Mouse (Mus musculus) liver, embryonic 18 days (tissue): Measurements from ENCODE around the gene Aox2. TPM values are rescaled to one million over a fixed set of nuclear protein-coding genes. Genes with fewer than 3 reads are reported as not detected.

Source experiments
- polyA plus RNA-seq: library from polyadenylated mRNA; depleted of rRNA; stranded (reverse); fragments of >200 nt; gene quantifications from 2 replicates; pipeline ENCODE4 v1.2.3, GENCODE M21; 2012; rRNA removed

Aox2 gene
- 0.01 TPM in 2 replicates for polyA plus RNA-seq

DNA sequence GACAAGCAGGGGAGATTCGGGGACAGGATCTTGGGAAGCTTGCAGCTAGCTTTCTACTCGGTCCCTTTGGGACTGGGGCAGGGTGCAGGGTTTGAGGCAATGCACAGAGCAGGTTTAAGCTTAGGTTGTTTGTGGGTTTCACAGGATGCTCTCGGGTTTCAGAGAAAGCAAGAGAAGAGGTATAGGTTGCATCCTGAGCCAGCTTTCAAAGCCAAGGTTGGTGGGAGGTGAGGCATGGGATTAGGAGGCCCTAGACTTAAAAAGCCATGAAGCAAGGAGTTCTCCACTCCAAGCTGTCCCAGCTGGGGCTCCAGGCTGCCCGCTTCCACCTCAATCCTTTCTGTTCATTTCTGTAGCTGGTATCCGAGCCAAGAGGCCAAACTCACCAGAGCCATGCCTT is at the start of gene Aox2:
Gene Aox2, plus strand, starts transcription at position 301 of the 400 bp plus-strand sequence.

GRCm38 (mm10) chr1:58392652-58393283 is 114.6 kb downstream of the Aox2 start, which contains the start of gene Bzw1:
Bzw1 (plus strand) TSS chr1:58392898.

GRCm38 (mm10) chr1:58423371-58424248 is 145.5 kb downstream of the Aox2 start, which contains the start of gene Clk1:
Clk1 (minus strand) TSS chr1:58424066.

Other genes with a start within 250 kb of the Aox2 start
- gene Aox1, start 248.4 kb upstream of the Aox2 start, polyA plus RNA-seq, result 0.86 and 1.4 TPM in 2 replicates
- gene Aox3, start 165.2 kb upstream of the Aox2 start, polyA plus RNA-seq, result 30.9 and 33.3 TPM in 2 replicates
- gene Aox4, start 67.9 kb upstream of the Aox2 start, polyA plus RNA-seq, result 0.02 TPM in 2 replicates
- gene Bzw1, start 114.6 kb downstream of the Aox2 start, polyA plus RNA-seq, result 33.5 and 34.0 TPM in 2 replicates
- gene Clk1, start 145.7 kb downstream of the Aox2 start, polyA plus RNA-seq, result 114 and 119 TPM in 2 replicates
- gene Nif3l1, start 166.8 kb downstream of the Aox2 start, polyA plus RNA-seq, result 7.9 and 8.4 TPM in 2 replicates
- gene Ppil3, start 167.2 kb downstream of the Aox2 start, polyA plus RNA-seq, result 13.8 and 14.1 TPM in 2 replicates
- 7.9 and 8.3 TPM in 2 replicates for gene Orc2, start 226.8 kb downstream of the Aox2 start, polyA plus RNA-seq